Mouse (Mus musculus) ES-E14 (cell line): ENCODE results near the gene Gm11639.

Source experiments
- CHD2 ChIP-seq: IDR thresholded peaks from 2 replicates; pipeline ENCODE4 v1.6.1; 2014; ENCODE audit warnings: mild to moderate bottlenecking, low read depth, low read length, inconsistent platforms
- HCFC1 ChIP-seq: IDR thresholded peaks from 2 replicates; pipeline ENCODE4 v1.6.1; 2012; ENCODE audit warnings: low read length, inconsistent platforms, borderline replicate concordance; ENCODE audit not compliant: insufficient read depth
- MAFK ChIP-seq: IDR thresholded peaks from 2 replicates; pipeline ENCODE4 v1.6.1; 2014; ENCODE audit warnings: mild to moderate bottlenecking, low read depth, low read length, inconsistent platforms; ENCODE audit not compliant: insufficient read depth
- ZC3H11A ChIP-seq: IDR thresholded peaks from 2 replicates; pipeline ENCODE4 v1.6.1; 2012; ENCODE audit warnings: low read depth, mild to moderate bottlenecking, inconsistent platforms, low read length, borderline replicate concordance
- ZNF384 ChIP-seq: IDR thresholded peaks from 2 replicates; pipeline ENCODE4 v1.6.1; 2012; ENCODE audit warnings: low read depth, low read length, inconsistent platforms

DNA sequence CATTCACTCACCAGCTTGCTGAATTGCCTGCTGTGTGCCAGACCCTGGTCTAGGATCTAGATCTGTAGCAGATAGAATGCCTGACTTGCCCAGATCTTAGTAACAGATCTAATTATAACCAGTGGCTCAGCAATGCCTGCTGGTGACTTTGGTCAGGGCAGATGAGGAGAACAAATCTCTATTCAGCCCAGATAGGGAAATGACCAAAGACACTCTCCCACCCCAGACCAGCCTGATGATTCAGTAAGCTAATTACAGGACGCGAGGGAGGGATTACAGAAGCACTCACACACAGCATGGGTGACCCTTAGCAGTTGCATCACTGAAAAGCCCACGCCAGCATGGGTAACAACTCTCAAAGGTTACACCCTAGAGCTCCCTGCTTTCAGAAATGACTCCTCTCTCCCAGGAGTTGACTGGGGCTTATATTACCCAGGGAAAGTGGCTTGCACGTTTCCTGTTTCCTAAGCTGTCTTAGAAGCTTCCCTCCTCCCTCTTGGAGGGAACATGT is 435.1 kb downstream of the Gm11639 start:
- no peak for TF ChIP-seq ZNF384
- TF ChIP-seq ZC3H11A, result no peak
- no peak for TF ChIP-seq CHD2
- TF ChIP-seq MAFK, result no peak
- no peak for TF ChIP-seq HCFC1
